Mouse (Mus musculus): Measurements from ENCODE around the gene Slc25a42.

DNA sequence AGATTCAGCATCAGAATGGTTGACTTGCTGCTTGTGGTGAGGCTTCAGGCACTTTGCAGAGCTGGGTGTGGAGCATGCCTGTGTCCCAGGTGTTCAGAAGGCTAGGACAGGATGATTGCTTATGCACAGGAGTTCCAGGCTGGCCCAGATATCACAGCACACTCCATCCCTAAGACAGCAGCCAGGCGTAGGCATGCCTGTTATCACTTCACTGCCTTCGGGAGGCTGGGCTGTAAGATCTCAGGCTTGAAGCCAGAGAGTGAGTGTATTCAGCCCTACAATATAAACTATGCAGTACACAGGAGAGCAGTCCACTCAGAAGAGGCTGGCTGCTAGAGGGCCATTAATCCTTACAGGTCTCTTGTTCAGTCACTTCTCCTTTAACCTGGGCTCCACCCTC is 46.9 kb upstream of the Slc25a42 start:
- TF ChIP-seq CTCF (IDR thresholded peaks at IDR 0.05; ENCODE audit: low read depth, low read length) (no peak), POLR2A (IDR thresholded peaks at IDR 0.05; ENCODE audit: borderline replicate concordance, low read depth, low read length) (no peak)
